Mouse (Mus musculus): ENCODE data around the gene Kcnk16. TPM values are rescaled to one million over a fixed set of nuclear protein-coding genes. Genes with fewer than 3 reads are reported as not detected.

Gene Kcnk16
- polyA plus RNA-seq, 1 experiment from 2014 or later: not detected

DNA sequence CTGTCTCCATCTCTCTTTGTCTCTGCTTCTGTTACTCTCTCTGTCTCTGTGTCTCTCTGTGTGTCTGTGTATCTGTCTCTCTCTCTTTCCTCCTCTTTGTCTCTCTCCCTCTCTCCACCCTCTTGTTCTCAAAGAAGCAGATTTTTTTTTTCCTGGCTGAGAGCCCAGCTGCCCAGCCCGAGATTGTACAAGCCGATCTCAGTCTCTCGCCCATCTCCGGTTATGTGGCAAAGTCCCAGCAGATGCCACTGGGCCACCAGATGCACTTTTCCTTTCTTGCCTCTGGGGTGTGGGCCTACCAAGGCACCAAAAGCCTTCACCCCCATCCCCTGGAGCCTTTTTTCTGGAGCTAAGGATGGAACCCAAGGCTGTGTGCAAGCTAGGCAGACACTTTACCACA lies 44.8 kb downstream of the Kcnk16 start:
- ATAC-seq (ENCODE audit: low read depth): no peak
- Histone ChIP-seq H3K4me1 (ENCODE audit: control insufficient read depth, insufficient read depth, low read length) (0 out of 2 replicates have a peak, but pooled peaks cover 2% of the 10 kb centered on the region), H3K9ac (replicated peaks; ENCODE audit: low read depth, low read length) (no peak overlapping the region), H3K27me3 (ENCODE audit: control insufficient read depth, insufficient read depth, low read length) (no peaks in the 10 kb centered on the region), H3K4me2 (ENCODE audit: low read depth, low read length) (no peak overlapping the region), H3K4me3 (ENCODE audit: low read depth, low read length) (no peak overlapping the region), H3K27ac (ENCODE audit: low read depth, low read length) (no peak overlapping the region), H3K9me3 (ENCODE audit: control insufficient read depth, low read length) (no peaks in the 10 kb centered on the region), H3K36me3 (ENCODE audit: control insufficient read depth, insufficient read depth, low read length) (no peaks in the 10 kb centered on the region)
- 15% methylated on average over 4 of the region's 4 CpGs for WGBS

- Histone ChIP-seq H3K27ac (ENCODE audit: low read depth, low read length) (no peak overlapping the region), H3K36me3 (ENCODE audit: control insufficient read depth, insufficient read depth, low read length) (no peaks in the 10 kb centered on the region), H3K4me2 (ENCODE audit: low read depth, low read length) (no peak overlapping the region), H3K9me3 (ENCODE audit: control insufficient read depth, low read length) (no peaks in the 10 kb centered on the region), H3K4me3 (ENCODE audit: low read depth, low read length) (no peak overlapping the region), H3K9ac (replicated peaks; ENCODE audit: low read depth, low read length) (no peak overlapping the region), H3K27me3 (ENCODE audit: control insufficient read depth, insufficient read depth, low read length) (no peaks in the 10 kb centered on the region), H3K4me1 (ENCODE audit: control insufficient read depth, insufficient read depth, low read length) (0 out of 2 replicates have a peak, but pooled peaks cover 2% of the 10 kb centered on the region)
- 94% methylated on average over 5 of the region's 5 CpGs for WGBS
- ATAC-seq (ENCODE audit: low read depth): no peak
These were observed 45.7 kb downstream of the Kcnk16 start for GRCm38 (mm10) chr14:20223253-20223652.

- ATAC-seq (ENCODE audit: low read depth): no peak
- 13% methylated on average over 7 of the region's 7 CpGs for WGBS
- Histone ChIP-seq H3K9me3 (ENCODE audit: control insufficient read depth, low read length) (no peaks in the 10 kb centered on the region), H3K27ac (ENCODE audit: low read depth, low read length) (no peak overlapping the region), H3K27me3 (ENCODE audit: control insufficient read depth, insufficient read depth, low read length) (no peaks in the 10 kb centered on the region), H3K4me3 (ENCODE audit: low read depth, low read length) (no peak overlapping the region), H3K36me3 (ENCODE audit: control insufficient read depth, insufficient read depth, low read length) (no peaks in the 10 kb centered on the region), H3K4me2 (ENCODE audit: low read depth, low read length) (no peak overlapping the region), H3K9ac (replicated peaks; ENCODE audit: low read depth, low read length) (no peak overlapping the region), H3K4me1 (ENCODE audit: control insufficient read depth, insufficient read depth, low read length) (0 out of 2 replicates have a peak, but pooled peaks cover 2% of the 10 kb centered on the region)
These were observed 47.9 kb downstream of the Kcnk16 start for GRCm38 (mm10) chr14:20221083-20221482.

GRCm38 (mm10) chr14:20219849-20220248 lies 49.1 kb downstream of the Kcnk16 start:
- Histone ChIP-seq H3K36me3 (ENCODE audit: control insufficient read depth, insufficient read depth, low read length) (no peaks in the 10 kb centered on the region), H3K27me3 (ENCODE audit: control insufficient read depth, insufficient read depth, low read length) (no peaks in the 10 kb centered on the region), H3K27ac (ENCODE audit: low read depth, low read length) (no peak overlapping the region), H3K4me2 (ENCODE audit: low read depth, low read length) (no peak overlapping the region), H3K9me3 (ENCODE audit: control insufficient read depth, low read length) (no peaks in the 10 kb centered on the region), H3K9ac (replicated peaks; ENCODE audit: low read depth, low read length) (no peak overlapping the region), H3K4me1 (ENCODE audit: control insufficient read depth, insufficient read depth, low read length) (no peaks in the 10 kb centered on the region), H3K4me3 (ENCODE audit: low read depth, low read length) (no peak overlapping the region)
- no peak for ATAC-seq (ENCODE audit: low read depth)
- WGBS: 59% methylated on average over 1 of the region's 1 CpGs

- Histone ChIP-seq H3K9me3 (ENCODE audit: control insufficient read depth, low read length) (no peaks in the 10 kb centered on the region), H3K27ac (ENCODE audit: low read depth, low read length) (no peak overlapping the region), H3K27me3 (ENCODE audit: control insufficient read depth, insufficient read depth, low read length) (no peaks in the 10 kb centered on the region), H3K4me3 (ENCODE audit: low read depth, low read length) (no peak overlapping the region), H3K4me2 (ENCODE audit: low read depth, low read length) (no peak overlapping the region), H3K9ac (replicated peaks; ENCODE audit: low read depth, low read length) (no peak overlapping the region), H3K4me1 (ENCODE audit: control insufficient read depth, insufficient read depth, low read length) (no peaks in the 10 kb centered on the region), H3K36me3 (ENCODE audit: control insufficient read depth, insufficient read depth, low read length) (no peaks in the 10 kb centered on the region)
- no peak for ATAC-seq (ENCODE audit: low read depth)
- WGBS: 39% methylated on average over 3 of the region's 3 CpGs
These were observed 51.6 kb downstream of the Kcnk16 start for GRCm38 (mm10) chr14:20217299-20217864.

DNA sequence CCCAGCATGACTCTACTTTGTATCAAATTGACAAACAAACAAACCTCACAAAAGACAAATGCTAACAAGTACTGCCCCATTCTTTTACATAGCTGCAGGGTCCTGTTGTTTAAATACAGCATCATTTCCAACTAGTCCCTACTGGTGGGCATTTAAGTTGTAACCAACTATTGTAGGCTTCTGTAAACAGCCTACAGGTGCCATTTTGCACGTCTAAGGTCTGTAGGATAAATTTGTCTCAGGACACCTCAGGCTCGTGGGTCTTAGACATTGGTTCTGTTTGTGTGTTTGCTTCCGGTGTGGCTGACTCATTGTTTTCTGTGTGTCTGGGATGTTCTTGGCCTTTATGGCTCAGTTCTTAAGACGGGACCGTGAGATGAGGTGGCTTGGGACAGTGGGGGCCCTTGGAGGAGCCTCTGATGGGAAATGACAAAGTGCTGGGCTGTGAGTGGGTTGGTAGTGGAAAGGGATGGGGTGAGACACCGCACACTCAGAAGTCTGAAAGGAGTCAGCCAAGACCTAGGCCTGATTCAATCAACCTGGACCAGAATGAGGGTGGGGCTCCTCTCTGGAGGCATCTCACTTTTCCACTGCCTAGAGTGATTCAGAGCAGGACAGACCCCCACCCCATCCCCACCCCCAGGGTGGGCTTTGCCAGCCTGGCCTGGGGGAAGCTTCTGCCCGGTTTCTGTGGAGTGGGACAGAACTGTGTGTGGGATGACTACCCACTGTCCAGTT lies 52.3 kb downstream of the Kcnk16 start:
- 88% methylated on average over 7 of the region's 7 CpGs for WGBS
- H3K36me3 ChIP-seq (ENCODE audit: control insufficient read depth, insufficient read depth, low read length): no peaks in the 10 kb centered on the region
- H3K9ac ChIP-seq (replicated peaks; ENCODE audit: low read depth, low read length): no peak overlapping the region
- H3K4me3 ChIP-seq (ENCODE audit: low read depth, low read length): no peak overlapping the region
- no peaks in the 10 kb centered on the region for H3K27me3 ChIP-seq (ENCODE audit: control insufficient read depth, insufficient read depth, low read length)
- no peak overlapping the region for H3K4me2 ChIP-seq (ENCODE audit: low read depth, low read length)
- no peak overlapping the region for H3K27ac ChIP-seq (ENCODE audit: low read depth, low read length)
- no peak for ATAC-seq (ENCODE audit: low read depth)
- H3K9me3 ChIP-seq (ENCODE audit: control insufficient read depth, low read length): no peaks in the 10 kb centered on the region
- H3K4me1 ChIP-seq (ENCODE audit: control insufficient read depth, insufficient read depth, low read length): no peaks in the 10 kb centered on the region

DNA sequence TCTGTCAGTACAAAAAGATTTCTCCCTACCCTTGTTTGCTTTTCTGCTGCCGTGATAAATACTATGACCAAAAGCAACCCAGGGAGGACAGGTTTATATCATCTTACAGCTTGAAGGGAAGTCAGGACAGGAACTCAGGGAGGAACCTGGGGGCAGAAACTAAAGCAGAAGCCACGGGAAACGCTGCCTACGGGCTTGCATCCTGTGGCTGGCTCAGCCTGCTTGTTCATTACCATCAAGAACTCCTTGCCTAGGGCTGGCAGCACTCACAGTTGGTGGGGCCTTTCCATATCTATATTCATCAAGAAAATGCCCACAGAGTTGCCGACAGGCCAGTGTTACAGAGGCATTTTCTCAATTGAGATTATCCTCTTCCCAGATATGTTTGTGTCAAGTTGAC lies 53.2 kb downstream of the Kcnk16 start:
- Histone ChIP-seq H3K27me3 (ENCODE audit: control insufficient read depth, insufficient read depth, low read length) (no peaks in the 10 kb centered on the region), H3K27ac (ENCODE audit: low read depth, low read length) (no peak overlapping the region), H3K9me3 (ENCODE audit: control insufficient read depth, low read length) (no peaks in the 10 kb centered on the region), H3K4me3 (ENCODE audit: low read depth, low read length) (no peak overlapping the region), H3K9ac (replicated peaks; ENCODE audit: low read depth, low read length) (no peak overlapping the region), H3K36me3 (ENCODE audit: control insufficient read depth, insufficient read depth, low read length) (no peaks in the 10 kb centered on the region), H3K4me1 (ENCODE audit: control insufficient read depth, insufficient read depth, low read length) (no peaks in the 10 kb centered on the region), H3K4me2 (ENCODE audit: low read depth, low read length) (no peak overlapping the region)
- ATAC-seq (ENCODE audit: low read depth): no peak
- whole genome bisulfite sequencing: 81% methylated on average over 5 of the region's 5 CpGs

GRCm38 (mm10) chr14:20214125-20214524 lies 54.9 kb downstream of the Kcnk16 start:
- ATAC-seq (ENCODE audit: low read depth): no peak
- no peak overlapping the region for H3K27ac ChIP-seq (ENCODE audit: low read depth, low read length)
- WGBS: 91% methylated on average over 7 of the region's 7 CpGs
- H3K27me3 ChIP-seq (ENCODE audit: control insufficient read depth, insufficient read depth, low read length): no peaks in the 10 kb centered on the region
- no peak overlapping the region for H3K4me3 ChIP-seq (ENCODE audit: low read depth, low read length)
- no peak overlapping the region for H3K9ac ChIP-seq (replicated peaks; ENCODE audit: low read depth, low read length)
- no peaks in the 10 kb centered on the region for H3K36me3 ChIP-seq (ENCODE audit: control insufficient read depth, insufficient read depth, low read length)
- no peaks in the 10 kb centered on the region for H3K4me1 ChIP-seq (ENCODE audit: control insufficient read depth, insufficient read depth, low read length)
- no peak overlapping the region for H3K4me2 ChIP-seq (ENCODE audit: low read depth, low read length)
- H3K9me3 ChIP-seq (ENCODE audit: control insufficient read depth, low read length): no peaks in the 10 kb centered on the region

- Histone ChIP-seq H3K9me3 (ENCODE audit: control insufficient read depth, low read length) (no peaks in the 10 kb centered on the region), H3K27me3 (ENCODE audit: control insufficient read depth, insufficient read depth, low read length) (no peaks in the 10 kb centered on the region), H3K4me2 (ENCODE audit: low read depth, low read length) (no peak overlapping the region), H3K4me1 (ENCODE audit: control insufficient read depth, insufficient read depth, low read length) (0 out of 2 replicates have a peak, but pooled peaks cover 3% of the 10 kb centered on the region), H3K4me3 (ENCODE audit: low read depth, low read length) (no peak overlapping the region), H3K36me3 (ENCODE audit: control insufficient read depth, insufficient read depth, low read length) (no peaks in the 10 kb centered on the region), H3K9ac (replicated peaks; ENCODE audit: low read depth, low read length) (no peak overlapping the region), H3K27ac (ENCODE audit: low read depth, low read length) (no peak overlapping the region)
- WGBS: 31% methylated on average over 9 of the region's 9 CpGs
- no peak for ATAC-seq (ENCODE audit: low read depth)
These were observed 57.0 kb downstream of the Kcnk16 start for GRCm38 (mm10) chr14:20211754-20212601.
